Mouse (Mus musculus): Measurements from ENCODE around the gene Angptl4.
"Not testable (repeated sequence)": the region's sequence is repeated elsewhere in the genome, so short reads cannot be mapped to it uniquely, and the experiment has no call there.

Gene Angptl4

DNA sequence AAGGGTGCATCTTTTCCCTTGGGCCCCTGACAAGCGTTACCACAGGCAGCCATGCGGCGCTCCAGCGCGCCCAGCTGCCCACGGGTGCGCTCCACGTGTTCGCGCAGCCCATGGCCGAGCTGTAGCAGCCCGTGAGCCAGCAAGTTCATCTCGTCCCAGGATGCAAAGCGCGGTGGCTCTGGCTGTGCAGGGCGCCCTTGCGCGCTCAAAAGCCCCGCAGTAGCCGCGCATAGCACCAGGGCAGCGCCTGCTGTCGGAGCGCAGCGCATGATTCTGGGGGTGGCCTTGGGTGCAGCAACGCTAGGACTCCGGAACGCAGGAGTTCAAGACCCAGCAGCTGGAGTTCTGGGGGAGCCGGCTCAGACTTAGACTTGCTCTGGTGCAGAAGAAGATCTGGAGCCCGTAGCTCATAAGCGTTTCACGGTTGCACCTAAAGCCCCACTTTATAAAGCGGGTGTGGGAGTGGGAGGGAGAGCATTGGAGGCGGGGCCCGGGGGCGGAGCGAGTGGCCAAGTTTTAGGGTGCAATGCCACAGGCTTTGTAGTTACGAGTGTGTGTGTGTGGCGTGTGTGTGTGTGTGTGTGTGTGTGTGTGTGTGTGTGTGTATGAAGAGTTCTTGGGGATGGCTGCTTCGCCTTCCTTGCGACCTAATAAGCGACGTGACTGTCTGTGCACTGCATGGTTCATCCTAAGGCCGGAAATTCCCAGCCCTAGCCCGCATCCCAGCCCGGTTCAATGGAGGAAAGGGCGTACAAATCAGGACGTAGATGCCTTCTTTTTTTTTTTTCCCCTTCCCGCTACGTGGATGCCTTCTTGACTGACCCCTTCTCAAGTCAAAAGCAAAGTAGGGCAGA is at the start of gene Angptl4:
TSS of gene Angptl4 (minus strand) at position 707 of the 854 bp plus-strand sequence.
- DNase-seq (ENCODE audit: low spot score): peak; percentile 78

DNA sequence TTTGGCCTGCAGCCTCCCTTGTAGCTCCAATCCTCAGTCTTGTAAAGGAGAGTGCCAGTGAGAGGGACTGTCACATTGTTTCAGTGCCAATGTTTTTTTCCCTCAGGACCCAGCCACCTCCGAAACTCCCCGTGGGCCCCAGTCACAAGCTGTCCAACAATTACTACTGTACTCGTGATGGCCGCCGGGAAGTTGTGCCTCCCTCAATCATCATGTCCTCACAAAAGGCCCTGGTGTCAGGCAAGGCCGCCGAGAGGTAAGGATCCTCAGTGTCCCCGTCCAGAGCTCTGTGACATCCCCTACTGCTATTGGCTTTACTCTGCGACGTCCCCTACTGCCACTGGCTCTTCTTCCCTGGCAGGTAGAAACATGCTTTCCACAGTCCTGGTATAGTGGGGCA is 47.9 kb upstream of the Angptl4 start:
- no peak for DNase-seq (ENCODE audit: low spot score)

DNA sequence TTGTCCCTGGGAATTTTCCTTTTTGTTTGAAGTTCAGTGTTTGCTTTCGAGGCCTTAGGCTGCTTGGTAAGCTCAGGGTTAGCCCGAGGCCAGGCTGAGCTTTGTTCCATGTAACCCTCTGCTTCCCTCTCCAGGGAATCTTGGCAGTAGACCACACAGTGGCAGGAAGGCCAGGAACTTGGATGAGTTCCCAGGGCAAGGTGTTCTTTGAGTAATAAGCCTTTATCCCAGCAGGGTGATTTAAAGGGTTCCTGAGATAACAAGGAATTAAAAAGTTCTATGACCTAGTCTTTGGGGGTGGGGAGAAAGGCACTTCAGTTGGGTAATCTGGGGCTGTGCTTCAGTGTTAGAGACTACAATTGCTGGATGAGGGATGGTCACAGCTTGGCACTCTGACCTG is 47.3 kb upstream of the Angptl4 start:
- no peak for DNase-seq (ENCODE audit: low spot score)

DNA sequence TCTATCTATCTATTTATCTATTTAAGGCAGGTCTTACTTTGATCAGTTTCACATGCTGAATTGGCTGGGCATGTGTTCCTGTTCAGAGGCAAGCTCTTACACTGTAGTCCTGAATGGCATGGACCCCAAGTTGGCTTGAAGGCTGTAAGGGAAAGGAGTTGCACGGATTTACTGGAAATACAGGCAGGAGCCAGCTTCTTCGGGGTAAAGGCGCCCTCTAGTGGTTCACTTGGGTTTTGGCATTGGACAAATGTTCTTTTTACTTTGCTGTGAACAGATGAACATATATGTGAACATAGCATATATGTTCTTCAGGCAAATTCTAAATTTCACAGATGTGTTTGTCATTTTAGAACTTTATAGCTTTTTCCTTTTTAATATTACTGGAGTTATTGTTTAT is 45.2 kb upstream of the Angptl4 start:
- DNase-seq (ENCODE audit: low spot score): peak; percentile 81

DNA sequence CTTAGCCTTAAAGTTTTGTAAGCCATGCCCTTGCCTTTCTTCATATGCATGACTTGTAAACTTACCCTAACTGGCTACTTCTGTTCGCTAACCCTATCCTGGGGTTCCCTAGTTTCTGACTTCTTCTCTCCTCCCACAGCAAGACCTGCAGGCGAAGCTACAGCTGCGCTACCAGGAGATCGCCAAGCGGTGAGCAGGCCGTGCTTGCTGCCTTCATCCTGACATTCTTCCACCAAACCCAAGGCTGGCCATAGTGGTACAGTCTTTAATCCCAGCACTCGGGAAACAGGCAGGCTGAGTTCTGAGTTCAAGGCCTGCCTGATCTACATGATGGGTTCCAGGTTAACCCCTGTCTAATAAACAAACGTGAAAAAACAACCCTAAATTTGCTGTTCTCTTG is 43.8 kb upstream of the Angptl4 start:
- no peak for DNase-seq (ENCODE audit: low spot score)

DNA sequence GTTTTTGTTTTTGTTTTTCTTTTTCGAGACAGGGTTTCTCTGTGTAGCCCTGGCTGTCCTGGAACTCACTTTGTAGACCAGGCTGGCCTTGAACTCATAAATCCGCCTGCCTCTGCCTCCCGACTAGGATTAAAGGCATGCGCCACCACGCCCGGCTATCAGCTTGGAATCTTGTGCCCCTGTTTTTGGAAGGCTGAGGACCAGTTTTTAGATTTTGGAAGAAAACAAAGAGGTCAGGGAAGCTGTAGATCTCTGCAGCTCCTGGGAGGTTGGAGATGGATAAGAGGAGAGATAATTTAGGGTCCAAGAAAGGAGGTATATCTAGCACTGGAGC is 43.3 kb upstream of the Angptl4 start:
- not testable (repeated sequence) for DNase-seq (ENCODE audit: low spot score)

DNA sequence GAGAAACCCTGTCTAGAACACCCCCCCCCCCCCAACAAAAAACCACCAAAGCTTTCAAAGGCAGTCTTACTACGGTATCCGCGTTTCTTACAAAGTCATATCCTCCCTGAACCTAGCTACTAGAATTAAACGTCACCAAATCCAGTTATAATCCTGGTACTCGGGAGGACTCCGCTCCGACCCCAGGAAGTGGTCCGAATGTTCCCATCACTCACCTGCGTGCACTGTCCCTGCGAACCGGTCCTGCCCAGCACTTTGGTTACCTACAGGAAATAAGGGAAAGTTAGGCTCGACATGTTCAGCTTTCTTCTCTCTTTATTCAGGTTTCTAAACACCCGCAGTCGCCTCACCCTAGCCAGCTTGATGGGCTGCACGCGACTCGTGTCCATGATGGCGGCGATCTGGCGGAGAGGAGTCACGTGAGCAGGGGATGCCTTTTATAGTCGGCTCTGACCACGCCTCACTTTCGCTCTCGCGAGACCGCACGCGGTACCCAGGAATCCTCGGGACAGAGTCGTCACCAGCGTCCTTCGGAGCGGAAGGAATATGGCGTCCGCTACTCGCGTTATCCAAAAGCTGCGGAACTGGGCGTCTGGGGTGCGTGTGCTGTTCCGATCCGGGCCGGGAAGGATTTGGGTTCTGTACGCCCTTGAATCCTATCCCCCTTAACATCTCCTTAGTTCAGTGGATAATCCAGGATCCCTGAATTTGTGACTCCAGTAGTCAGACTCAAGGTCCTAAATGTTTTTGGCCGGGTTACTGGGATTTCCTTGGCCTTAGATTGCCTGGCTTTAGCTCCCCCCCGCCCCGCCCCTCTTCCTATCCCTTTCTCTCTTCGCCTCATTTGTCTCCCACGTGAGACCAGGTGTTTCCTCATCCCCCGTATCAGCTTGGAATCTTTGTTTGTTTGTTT is 42.7 kb upstream of the Angptl4 start, which contains the start of the genes Rps28 and Ndufa7:
TSS of gene Rps28 (minus strand) at position 479 of the 913 bp plus-strand sequence.
TSS of gene Ndufa7 (plus strand) at position 489 of the 913 bp plus-strand sequence.
- DNase-seq (ENCODE audit: low spot score): peak; percentile 99

DNA sequence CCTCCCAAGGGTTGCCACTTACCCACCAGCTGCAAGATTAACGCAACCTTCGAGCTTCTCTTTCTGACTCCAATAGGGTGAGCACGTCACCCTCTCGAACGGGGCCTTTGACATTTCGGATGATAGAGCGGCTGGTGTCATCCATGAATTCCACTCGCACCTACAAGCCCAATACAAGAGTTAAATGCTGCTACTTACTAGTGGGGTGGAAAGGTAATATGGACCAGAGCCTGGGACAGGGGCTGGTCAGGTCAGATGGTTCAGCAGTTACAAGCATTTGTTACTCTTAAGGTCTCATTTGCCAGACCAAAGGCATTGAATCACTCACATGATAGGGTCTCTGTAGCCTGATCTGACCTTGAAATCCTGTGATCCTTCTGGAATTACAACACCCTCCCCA is 41.5 kb upstream of the Angptl4 start:
- not testable (repeated sequence) for DNase-seq (ENCODE audit: low spot score)

DNA sequence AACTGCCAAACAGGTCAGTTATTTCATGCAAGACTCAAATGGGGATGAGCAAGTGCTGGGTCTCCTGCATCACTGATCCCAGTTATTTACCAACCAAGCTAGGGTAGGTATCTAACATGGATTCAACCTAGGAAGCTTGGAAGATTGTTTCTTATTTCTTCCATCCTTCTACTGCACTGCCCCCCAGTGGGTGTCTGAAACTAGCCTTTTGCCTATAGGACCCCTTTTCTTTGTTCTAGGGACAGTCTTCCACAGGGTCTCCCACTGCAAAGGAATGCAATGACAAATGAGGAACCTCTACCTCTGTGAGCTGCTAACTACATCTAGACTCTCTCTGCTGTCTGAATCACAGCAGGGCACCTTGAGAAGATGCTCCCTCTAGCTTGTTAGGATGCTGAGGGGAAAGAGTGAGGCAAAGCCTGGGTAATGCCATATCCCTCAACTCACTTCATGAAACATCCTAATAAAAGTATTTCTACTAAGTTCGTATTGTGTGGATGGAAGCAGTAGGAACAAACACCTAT is 40.9 kb upstream of the Angptl4 start:
- DNase-seq (ENCODE audit: low spot score): no peak

DNA sequence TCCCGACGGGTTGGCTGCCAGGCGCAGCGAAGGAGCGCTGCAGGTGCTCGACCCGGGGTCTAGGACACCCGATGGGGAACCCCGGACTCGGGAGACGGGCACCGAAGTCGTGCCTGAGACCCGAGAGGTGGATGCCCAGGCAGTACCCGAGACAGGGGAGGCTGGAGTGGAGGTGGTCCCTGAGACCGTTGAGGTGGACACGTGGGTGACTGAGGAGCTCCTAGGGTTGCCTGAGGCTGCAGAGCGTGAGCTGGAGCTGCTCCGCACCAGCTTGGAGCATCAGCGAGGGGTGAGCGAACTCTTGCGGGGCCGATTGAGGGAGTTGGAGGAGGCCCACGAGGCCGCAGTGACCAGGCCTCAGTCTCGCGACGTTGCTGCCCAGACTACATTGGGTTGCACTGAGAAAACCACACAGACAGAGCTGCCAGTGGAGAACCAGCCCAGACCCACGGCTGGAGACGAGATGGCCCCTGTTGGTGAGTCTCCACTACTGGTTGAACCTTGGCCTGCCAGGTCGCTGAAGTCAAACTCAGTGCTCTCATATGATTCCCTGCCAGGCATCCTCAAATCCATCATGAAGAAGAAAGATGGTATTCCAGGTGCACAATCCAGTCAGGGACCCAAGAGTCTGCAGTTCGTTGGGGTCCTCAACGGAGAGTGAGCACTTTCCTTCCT is 36.5 kb upstream of the Angptl4 start:
- peak; percentile 56 for DNase-seq (ENCODE audit: low spot score)

DNA sequence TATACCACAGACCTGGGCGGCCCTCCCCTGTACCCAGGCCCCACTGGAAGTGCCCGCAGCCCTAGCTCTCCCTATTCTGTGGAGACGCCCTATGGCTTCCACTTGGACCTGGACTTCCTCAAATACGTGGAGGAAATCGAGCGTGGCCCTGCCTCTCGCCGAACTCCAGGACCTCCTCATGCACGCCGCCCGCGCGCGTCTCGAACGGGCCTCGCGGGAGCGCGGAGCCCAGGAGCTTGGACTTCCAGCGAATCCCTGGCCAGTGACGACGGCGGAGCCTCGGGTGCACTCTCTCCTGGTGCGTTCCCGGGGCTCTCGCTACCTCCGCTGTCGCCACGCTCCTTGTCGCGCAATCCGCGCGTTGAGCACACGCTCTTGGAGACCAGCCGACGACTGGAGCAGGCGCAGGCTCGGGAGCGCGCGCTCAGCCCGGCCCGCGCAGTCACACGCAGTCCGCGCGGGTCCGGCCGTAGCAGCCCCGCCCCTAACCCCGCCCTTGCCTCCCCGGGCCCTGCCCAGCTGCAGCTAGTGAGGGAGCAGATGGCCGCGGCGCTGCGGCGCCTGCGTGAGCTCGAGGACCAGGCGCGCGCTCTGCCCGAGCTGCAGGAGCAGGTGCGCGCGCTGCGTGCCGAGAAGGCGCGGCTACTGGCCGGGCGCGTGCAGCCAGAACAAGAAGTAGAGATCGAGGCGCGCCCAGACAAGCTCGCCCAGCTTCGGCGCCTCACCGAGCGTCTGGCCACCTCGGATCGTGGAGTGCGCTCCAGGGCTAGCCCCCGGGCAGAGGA is 35.7 kb upstream of the Angptl4 start:
- DNase-seq (ENCODE audit: low spot score): peak; percentile 97

DNA sequence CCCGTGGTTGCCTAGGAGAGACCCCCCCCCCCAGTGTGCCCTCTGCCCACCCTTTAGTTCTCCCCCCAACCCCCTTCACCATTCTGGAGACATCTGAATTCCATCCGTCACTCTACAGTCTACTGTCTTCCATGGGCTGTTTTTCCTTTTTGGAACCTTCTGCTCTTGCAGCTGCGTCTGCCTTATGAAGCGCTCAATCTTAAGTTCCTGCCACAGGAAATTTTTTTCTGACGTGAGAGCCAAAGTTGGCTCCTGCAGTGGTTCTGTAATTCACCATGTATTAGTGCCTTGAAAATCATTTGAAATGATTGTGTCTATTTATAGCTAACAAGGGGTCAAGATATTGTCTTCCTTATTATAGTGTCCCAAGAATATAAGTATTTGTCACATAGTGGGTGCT is 35.0 kb upstream of the Angptl4 start:
- no peak for DNase-seq (ENCODE audit: low spot score)

DNA sequence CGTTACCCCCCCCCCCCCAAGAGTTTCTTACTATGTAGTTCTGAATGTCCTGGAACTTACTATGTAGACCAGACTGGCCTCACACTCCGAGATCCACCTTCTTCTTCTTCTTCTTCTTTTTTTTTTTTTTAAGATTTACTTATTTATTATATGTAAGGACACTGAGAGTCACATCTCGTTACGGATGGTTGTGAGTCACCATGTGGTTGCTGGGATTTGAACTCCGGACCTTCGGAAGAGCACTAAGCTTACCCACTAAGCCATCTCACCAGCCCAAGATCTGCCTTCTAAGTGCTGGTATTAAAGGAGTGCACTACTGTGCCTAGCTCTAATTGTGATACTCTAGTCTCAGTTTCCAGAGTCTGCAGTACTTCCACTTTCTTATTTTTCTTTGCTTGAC is 33.8 kb upstream of the Angptl4 start:
- no peak for DNase-seq (ENCODE audit: low spot score)

DNA sequence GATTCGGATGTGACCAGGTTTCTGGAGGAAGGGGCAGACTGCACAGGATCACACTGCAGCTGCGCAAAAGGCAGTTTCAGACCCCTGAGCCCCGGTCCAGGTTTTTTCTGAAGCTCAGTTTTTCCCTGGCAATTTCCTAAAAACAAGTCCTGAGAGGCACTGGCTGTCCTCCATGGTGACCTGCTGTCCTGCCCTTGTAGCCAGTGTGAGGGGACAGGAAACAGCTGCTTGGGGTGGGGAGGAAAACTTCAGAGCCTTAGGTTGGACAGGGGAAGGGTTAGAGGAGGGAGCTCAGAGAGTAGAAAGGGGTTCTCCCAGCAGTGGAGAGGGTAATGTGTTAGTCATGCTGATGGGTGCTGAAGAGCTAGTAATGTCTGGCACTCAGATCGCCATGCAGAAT is 31.4 kb upstream of the Angptl4 start:
- DNase-seq (ENCODE audit: low spot score): no peak

DNA sequence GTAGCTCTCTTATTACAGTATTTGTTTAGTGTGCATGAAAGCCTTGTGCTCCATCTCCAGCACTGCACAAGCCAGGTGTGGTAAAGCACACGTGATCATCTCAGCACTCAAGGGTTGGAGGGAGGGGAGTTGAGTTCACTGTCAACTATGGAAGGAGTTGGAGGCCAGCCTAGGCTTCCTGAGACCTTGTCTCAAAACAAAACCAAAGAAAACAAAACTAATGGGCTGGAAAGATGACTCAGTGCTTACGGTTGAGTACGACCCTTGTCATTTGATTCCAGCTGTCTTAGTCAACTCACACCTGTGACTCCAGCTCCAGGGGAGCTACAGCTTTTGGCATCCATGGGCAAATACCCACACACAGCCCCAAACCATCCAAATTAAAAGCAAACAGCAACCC is 30.8 kb upstream of the Angptl4 start:
- no peak for DNase-seq (ENCODE audit: low spot score)

DNA sequence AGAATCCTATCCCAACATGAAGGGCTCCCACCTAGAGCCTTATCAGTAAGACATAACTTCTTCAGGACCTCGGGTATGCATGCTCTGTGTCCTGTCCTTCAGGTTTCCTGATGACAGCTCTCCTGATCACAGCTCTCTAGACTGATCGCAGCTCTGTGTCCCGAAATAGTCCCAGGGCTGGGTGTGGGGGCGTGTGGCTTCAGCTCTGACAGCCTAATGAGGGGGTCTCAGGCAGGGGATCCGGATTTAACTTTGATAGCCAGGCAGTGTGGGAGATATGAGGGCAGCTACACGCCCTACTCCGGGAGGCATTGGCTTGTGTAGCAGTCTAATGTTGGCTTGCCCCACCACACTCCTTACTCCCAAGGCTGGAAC is 29.5 kb upstream of the Angptl4 start:
- DNase-seq (ENCODE audit: low spot score): no peak

DNA sequence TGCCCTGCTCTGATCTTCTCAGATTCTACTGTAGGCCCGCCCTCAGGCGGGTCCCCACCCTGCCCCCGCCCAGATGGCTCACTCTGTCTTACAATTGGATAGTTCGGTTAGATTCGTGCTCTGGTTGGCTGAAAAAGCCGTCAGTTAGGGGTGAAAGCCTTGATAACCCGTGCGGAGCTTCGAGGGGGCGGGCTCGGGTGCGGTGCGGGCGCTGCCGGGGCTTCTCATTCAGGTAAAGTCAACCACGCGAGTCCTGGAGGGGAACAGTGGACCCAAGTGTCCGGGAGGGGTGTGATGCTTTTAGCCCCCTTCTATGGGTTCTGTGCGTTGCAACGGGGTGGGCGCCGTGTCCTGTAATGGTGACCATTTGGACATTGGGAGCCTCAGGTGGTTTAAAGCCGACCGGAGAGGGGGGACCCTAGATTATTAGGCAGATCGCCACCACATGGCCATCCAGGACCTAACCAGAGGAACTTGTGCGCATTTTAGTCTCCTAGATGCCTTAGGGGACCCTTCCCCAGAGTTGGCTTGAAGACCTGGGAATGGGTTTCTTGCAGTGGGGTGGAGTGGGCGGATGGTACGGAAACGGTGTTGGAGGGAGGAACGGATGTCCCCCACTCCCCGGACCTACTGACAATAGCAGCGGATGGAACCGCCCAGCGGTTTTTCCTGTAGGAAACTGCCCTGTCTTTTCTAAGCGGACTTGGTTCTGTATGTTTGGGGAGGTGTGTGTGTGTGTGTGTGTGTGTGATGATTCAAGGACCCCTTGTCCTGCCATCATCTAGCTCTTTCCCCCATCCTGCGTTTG is 28.9 kb upstream of the Angptl4 start, which contains the start of gene Kank3:
TSS of gene Kank3 (plus strand) at position 186 of the 808 bp plus-strand sequence.
- peak; percentile 97 for DNase-seq (ENCODE audit: low spot score)

DNA sequence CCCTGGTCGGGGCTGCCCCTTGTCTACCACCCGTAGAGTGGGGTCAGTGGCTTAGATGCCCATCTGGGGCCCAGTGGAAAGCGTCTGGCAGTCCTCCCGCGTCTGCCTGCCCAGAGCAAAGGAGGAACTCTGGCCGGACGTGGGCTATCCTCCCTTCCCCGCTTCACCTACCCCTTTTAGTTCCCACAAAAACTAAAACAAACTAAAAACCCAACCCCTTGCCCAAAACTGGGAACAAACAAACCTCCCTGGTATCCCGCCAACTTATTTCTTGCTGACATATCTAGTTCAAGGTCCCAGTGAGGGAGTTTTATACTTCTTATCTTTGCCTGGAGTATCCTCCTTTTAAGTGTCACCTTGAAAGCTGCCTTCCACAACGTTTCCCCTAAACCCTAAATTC is 26.6 kb upstream of the Angptl4 start:
- no peak for DNase-seq (ENCODE audit: low spot score)

DNA sequence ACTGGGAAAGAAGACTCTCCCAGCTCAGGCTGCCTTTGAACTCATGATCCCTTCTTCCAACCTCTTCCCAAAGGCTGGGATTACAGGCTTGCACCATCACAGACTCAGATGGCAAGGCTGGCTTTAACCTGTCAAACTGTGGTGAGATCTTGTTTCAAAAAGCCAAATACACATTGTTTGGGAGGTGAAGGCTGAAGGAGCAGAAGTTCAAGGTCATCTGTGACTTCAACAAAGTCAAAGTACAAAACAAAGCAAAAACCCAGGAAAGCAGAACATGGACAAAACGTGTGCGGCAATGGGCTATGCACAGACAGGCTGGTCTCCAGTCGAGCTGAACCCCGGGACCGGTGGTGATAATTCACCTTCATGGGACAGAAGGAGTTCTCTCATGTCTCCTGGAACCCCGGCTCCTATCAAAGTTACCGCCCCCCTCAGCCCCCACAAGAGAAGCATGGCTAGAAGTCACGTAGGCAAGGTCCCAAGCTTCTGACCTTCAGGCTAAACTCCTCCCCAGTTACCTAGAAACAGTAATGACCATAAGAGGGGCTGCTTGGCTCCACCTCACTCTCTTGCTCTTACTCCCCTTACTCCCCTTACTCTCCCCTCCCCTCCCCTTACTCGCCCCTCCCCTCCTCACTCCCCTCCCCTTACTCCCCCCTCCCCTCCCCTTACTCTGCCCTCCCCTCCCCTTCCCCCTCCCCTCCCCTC is 25.7 kb upstream of the Angptl4 start:
- DNase-seq (ENCODE audit: low spot score): no peak

DNA sequence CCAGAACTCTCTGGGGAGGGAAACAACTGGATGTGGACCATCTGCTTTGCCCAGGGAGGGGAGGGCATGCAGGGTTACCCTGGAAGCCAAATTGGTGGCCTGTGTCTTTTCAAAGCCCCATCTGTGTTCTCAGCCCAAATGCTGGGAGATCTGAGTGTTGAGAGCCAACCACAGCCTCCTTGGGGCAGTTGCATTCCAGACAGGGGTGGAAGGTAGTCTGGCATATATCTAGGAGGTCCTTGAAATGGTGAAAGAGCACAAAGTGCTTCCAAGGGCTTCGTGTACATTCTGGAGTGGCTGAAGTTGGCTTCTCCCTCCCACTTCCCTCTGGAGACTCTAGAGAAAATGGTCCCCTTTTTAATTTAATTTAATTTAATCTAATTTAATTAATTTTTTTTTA is 23.1 kb upstream of the Angptl4 start:
- no peak for DNase-seq (ENCODE audit: low spot score)

Data from embryo, embryonic 10 days (tissue).